27 mouse cellular contexts compared by ENCODE assay signal in genomic region chr9:43681317-43681716, GRCm38 (mm10).
A peak's percentile ranks its signal among the peaks of the same experiment; 100 is the strongest.
DNase-seq lines count a peak whose midpoint lies in the region; ATAC-seq lines count a peak whose summit lies in the region.
"Had no signal": no experiment of that assay in that cellular context is flagged by ENCODE, and none has a peak within 500 bp of the region (broad histone marks: within the 10 kb centered on the region; RNA-seq: fewer than 3 reads in every experiment).

No protein-coding gene starts in this region.

- H3K9me3 ChIP-seq in hindbrain, embryonic 10.5 days, result no peaks in the 10 kb centered on the region
- H3K9me3 ChIP-seq in hindbrain, embryonic 11.5 days (ENCODE audit: control insufficient read depth, low read length), result no peaks in the 10 kb centered on the region
- H3K9me3 ChIP-seq: embryonic facial prominence, embryonic 10.5 days; embryonic facial prominence, embryonic 13.5 days; forebrain, embryonic 12.5 days; forebrain, embryonic 15.5 days had no signal

- H3K4me2 ChIP-seq in hindbrain, embryonic 11.5 days (replicated peaks; ENCODE audit: low read depth, low read length), result no peak overlapping the region
- H3K4me2 ChIP-seq: embryonic facial prominence, embryonic 13.5 days; forebrain, embryonic 12.5 days; forebrain, embryonic 15.5 days; heart, embryonic 11.5 days; hindbrain, embryonic 14.5 days had no signal

- intact Hi-C loops in left cerebral cortex, postnatal 25 days (cut with DNase I), result loop anchor here (1.0 to 5.0 kb wide), 2 partner anchors 89 to 144 kb away; no protein-coding TSS in a partner anchor

- no peaks in the 10 kb centered on the region for H3K36me3 ChIP-seq in hindbrain, embryonic 10.5 days
- no peaks in the 10 kb centered on the region for H3K36me3 ChIP-seq in hindbrain, embryonic 11.5 days (ENCODE audit: control insufficient read depth, insufficient read depth, low read length)
- H3K36me3 ChIP-seq: embryonic facial prominence, embryonic 10.5 days; embryonic facial prominence, embryonic 13.5 days; forebrain, embryonic 12.5 days; forebrain, embryonic 15.5 days had no signal

- no peak overlapping the region for H3K4me3 ChIP-seq in hindbrain, embryonic 10.5 days
- no peak overlapping the region for H3K4me3 ChIP-seq in hindbrain, embryonic 11.5 days (ENCODE audit: low read depth, low read length)
- H3K4me3 ChIP-seq: embryonic facial prominence, embryonic 10.5 days; embryonic facial prominence, embryonic 13.5 days; erythroblast, embryonic 14.5 days; forebrain, embryonic 12.5 days; forebrain, embryonic 15.5 days; gastrocnemius, adult 2 months had no signal

- H3K9ac ChIP-seq in hindbrain, embryonic 11.5 days (ENCODE audit: low read depth, low read length), result no peak overlapping the region
- H3K9ac ChIP-seq: embryonic facial prominence, embryonic 13.5 days; forebrain, embryonic 12.5 days; forebrain, embryonic 15.5 days; hindbrain, embryonic 14.5 days had no signal

- WGBS in hindbrain, embryonic 10.5 days, result 72% methylated on average over 3 of the region's 3 CpGs
- WGBS in hindbrain, embryonic 11.5 days, result 55% methylated on average over 3 of the region's 3 CpGs

- H3K4me1 ChIP-seq in hindbrain, embryonic 10.5 days (replicated peaks), result peaks cover 24% of the 10 kb centered on the region
- H3K4me1 ChIP-seq in hindbrain, embryonic 11.5 days (replicated peaks; ENCODE audit: control insufficient read depth, insufficient read depth, low read length), result no peaks in the 10 kb centered on the region

- 0 out of 2 replicates have a peak overlapping the region, but pooled peaks have one; percentile 23 for H3K27ac ChIP-seq in hindbrain, embryonic 10.5 days
- no peak overlapping the region for H3K27ac ChIP-seq in hindbrain, embryonic 11.5 days (ENCODE audit: low read depth, low read length)
- H3K27ac ChIP-seq: embryonic facial prominence, embryonic 10.5 days; embryonic facial prominence, embryonic 13.5 days; forebrain, embryonic 12.5 days; forebrain, embryonic 15.5 days; gastrocnemius, adult 2 months; hindbrain, embryonic 14.5 days; hindbrain, postnatal 0 days had no signal

- peaks cover 12% of the 10 kb centered on the region for H3K27me3 ChIP-seq in hindbrain, embryonic 10.5 days (ENCODE audit: insufficient read depth, poor library complexity, severe bottlenecking)
- H3K27me3 ChIP-seq in hindbrain, embryonic 11.5 days (ENCODE audit: control insufficient read depth, insufficient read depth, low read length), result no peaks in the 10 kb centered on the region
- H3K27me3 ChIP-seq: embryonic facial prominence, embryonic 13.5 days; forebrain, embryonic 12.5 days had no signal

- ATAC-seq in hindbrain, embryonic 11.5 days (ENCODE audit: low FRiP score), result no peak
- no peak for ATAC-seq in megakaryocyte-erythroid progenitor cell, adult 5-6 weeks (replicated peaks; ENCODE audit: low FRiP score, low TSS enrichment, poor library complexity, severe bottlenecking)
- ATAC-seq: activated CD4-positive, CD25-positive, alpha-beta regulatory T cell, adult 4 months; forebrain, embryonic 15.5 days; hindbrain, postnatal 0 days; inflammation-experienced regulatory T-cells, adult 6 months had no signal

- DNase-seq in hindbrain, embryonic 10.5 days (ENCODE audit: low spot score), result no peak
- no peak for DNase-seq in hindbrain, embryonic 11.5 days (ENCODE audit: low spot score)
- DNase-seq in left cerebral cortex, postnatal 25 days (ENCODE audit: low spot score in 2 of 2), result peak; percentile 42 to 80
- no peak for DNase-seq in left cerebral cortex, adult 11 months (ENCODE audit: low spot score)
- DNase-seq in right cerebral cortex, postnatal 36 days (ENCODE audit: low spot score in 2 of 2), result peak; percentile 49 to 60
- no peak for DNase-seq in right cerebral cortex, postnatal 10 days (ENCODE audit: low spot score in 2 of 2)
- DNase-seq in telencephalon, adult 2 months (ENCODE audit: low read depth, low spot score), result peak; percentile 53
- DNase-seq: adrenal gland, adult 8-10 months; adrenal gland, postnatal 25 days; cerebellum, adult 2 months; cerebellum, postnatal 10 days; cerebellum, postnatal 36 days; embryo, embryonic 11 days; gastrocnemius, adult 2 months; gastrocnemius, postnatal 14 days; heart, adult 11 months had no signal

Comparison
In these comparisons a context has a peak if more than half of its experiments do, and no peak if none do; other contexts are left out.
1. DNase-seq: peak in left cerebral cortex, postnatal 25 days (2 of 2), right cerebral cortex, postnatal 36 days (2 of 2) and telencephalon, adult 2 months (single experiment); none in hindbrain, embryonic 10.5 days (single experiment), hindbrain, embryonic 11.5 days (single experiment), left cerebral cortex, adult 11 months (single experiment) and right cerebral cortex, postnatal 10 days (0 of 2).